Mouse (Mus musculus): Measurements from ENCODE around the gene Adcyap1r1. TPM values are rescaled to one million over a fixed set of nuclear protein-coding genes. Genes with fewer than 3 reads are reported as not detected.

The Adcyap1r1 gene
- total and polyA plus RNA-seq, 3 experiments, result not detected

DNA sequence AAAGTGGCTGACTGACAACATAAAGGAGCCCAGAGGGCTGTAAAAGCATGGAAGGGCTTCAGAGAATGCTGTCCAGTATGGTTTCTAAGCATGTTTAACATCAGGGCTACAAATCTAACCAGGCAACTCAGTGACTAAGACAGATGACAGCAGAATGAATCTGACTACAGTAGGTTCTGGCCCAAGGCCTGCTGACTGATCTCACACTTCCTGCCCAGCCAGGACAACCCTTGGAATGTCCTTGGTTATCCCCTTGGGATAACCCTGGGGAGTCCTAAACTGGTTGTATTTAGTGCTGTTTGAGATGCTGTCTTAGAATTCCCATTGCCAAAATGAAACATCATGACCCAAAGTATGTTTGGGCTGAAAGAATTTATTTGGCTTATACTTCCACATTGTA is 19.7 kb upstream of the Adcyap1r1 start:
- Histone ChIP-seq H3K4me3 (ENCODE audit: control insufficient read depth in 1 of 2, insufficient read depth in 1 of 2, low read depth in 2 of 2, low read length in 2 of 2) (no peak overlapping the region), H3K36me3 (ENCODE audit: control insufficient read depth in 1 of 2, insufficient read depth in 2 of 2, low read length in 2 of 2) (no peaks in the 10 kb centered on the region), H3K9ac (ENCODE audit: control insufficient read depth, low read depth, low read length, poor library complexity, severe bottlenecking) (no peak overlapping the region), H3K27ac (ENCODE audit: control insufficient read depth, low read depth, low read length) (no peak overlapping the region), H3K27me3 (ENCODE audit: control insufficient read depth in 1 of 2, insufficient read depth in 2 of 2, low read length in 2 of 2) (no peaks in the 10 kb centered on the region), H3K79me2 (ENCODE audit: control insufficient read depth, insufficient read depth, low read length, poor library complexity) (no peaks in the 10 kb centered on the region), H3K9me3 (replicated peaks; ENCODE audit: insufficient read depth, low read length) (no peaks in the 10 kb centered on the region), H3K4me1 (ENCODE audit: control insufficient read depth in 1 of 2, insufficient read depth in 2 of 2, low read length in 2 of 2) (no peaks in the 10 kb centered on the region)
- DNase-seq (ENCODE audit: low read depth, low spot score), result no peak
- TF ChIP-seq POLR2AphosphoS2 (IDR thresholded peaks at IDR 0.05; ENCODE audit: low read length) (no peak), ZC3H11A (IDR thresholded peaks at IDR 0.05; ENCODE audit: low read depth, low read length) (no peak), BHLHE40 (IDR thresholded peaks at IDR 0.05; ENCODE audit: borderline replicate concordance, low read depth, low read length) (no peak), SIN3A (IDR thresholded peaks at IDR 0.05; ENCODE audit: low read length) (no peak), ZMIZ1 (IDR thresholded peaks at IDR 0.05; ENCODE audit: low read depth, low read length) (no peak), NELFE (IDR thresholded peaks at IDR 0.05; ENCODE audit: low read depth, low read length) (no peak), GABPA (IDR thresholded peaks at IDR 0.05; ENCODE audit: low read depth, low read length) (no peak), ETS1 (IDR thresholded peaks at IDR 0.05; ENCODE audit: low read depth, low read length) (no peak), ZKSCAN1 (IDR thresholded peaks at IDR 0.05; ENCODE audit: low read depth, low read length) (no peak), USF1 (IDR thresholded peaks at IDR 0.05; ENCODE audit: low read depth, low read length) (no peak)

GRCm38 (mm10) chr6:55434360-55434759 is 17.4 kb upstream of the Adcyap1r1 start:
- Histone ChIP-seq H3K9ac (ENCODE audit: control insufficient read depth, low read depth, low read length, poor library complexity, severe bottlenecking) (no peak overlapping the region), H3K36me3 (ENCODE audit: control insufficient read depth in 1 of 2, insufficient read depth in 2 of 2, low read length in 2 of 2) (no peaks in the 10 kb centered on the region), H3K9me3 (replicated peaks; ENCODE audit: insufficient read depth, low read length) (no peaks in the 10 kb centered on the region), H3K79me2 (ENCODE audit: control insufficient read depth, insufficient read depth, low read length, poor library complexity) (no peaks in the 10 kb centered on the region), H3K27me3 (ENCODE audit: control insufficient read depth in 1 of 2, insufficient read depth in 2 of 2, low read length in 2 of 2) (no peaks in the 10 kb centered on the region), H3K4me1 (ENCODE audit: control insufficient read depth in 1 of 2, insufficient read depth in 2 of 2, low read length in 2 of 2) (no peaks in the 10 kb centered on the region), H3K27ac (ENCODE audit: control insufficient read depth, low read depth, low read length) (no peak overlapping the region), H3K4me3 (ENCODE audit: control insufficient read depth in 1 of 2, insufficient read depth in 1 of 2, low read depth in 2 of 2, low read length in 2 of 2) (no peak overlapping the region)
- TF ChIP-seq ZNF384 (IDR thresholded peaks at IDR 0.05; ENCODE audit: low read depth, low read length) (no peak), E2F4 (IDR thresholded peaks at IDR 0.05; ENCODE audit: borderline replicate concordance, low read depth, low read length) (no peak), USF1 (IDR thresholded peaks at IDR 0.05; ENCODE audit: low read depth, low read length) (no peak), TCF12 (IDR thresholded peaks at IDR 0.05; ENCODE audit: low read depth, low read length) (no peak)
- no peak for DNase-seq (ENCODE audit: low read depth, low spot score)

DNA sequence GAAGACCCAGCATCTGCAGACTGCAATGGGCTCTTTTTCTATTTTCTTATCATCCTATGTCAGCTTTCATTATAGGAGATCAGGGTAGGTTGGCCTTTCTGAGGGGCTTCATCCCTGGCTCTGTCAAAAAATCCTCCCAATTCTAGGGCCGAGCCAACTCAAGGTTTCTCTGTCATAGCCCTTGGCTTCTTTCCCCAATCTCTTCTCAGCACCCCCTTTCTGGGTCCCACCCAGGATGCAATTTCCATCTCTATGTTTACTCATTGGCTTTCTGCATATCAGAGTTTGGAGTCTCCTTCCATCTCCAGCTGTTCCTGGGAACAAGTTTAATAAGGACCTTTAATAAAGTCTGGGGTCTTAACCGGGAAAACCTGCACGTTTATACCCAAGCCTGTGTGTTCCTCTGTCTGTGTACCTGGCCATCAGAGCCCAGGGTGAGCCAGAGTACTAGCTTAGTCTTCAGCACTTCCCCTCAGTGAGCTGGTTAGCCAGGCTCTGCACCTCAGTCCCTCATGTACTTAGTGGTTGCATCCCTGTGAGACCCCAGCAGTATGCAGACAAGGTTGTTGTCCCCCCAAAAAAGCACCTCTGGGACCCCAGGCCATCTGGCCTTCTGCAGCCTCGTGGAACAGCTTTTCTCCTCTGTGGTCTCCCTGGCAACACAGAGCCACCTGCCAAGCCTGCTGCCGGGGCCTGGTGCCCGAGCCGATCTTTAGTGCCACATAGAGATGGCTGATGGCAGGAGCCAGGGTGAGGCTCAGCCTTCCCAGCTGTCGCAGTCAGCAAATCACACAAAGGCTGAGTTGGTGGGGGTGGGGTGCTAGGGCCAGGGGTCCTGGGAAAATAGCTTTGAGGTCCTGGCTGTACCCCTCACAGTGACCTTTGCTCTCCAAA is 16.3 kb upstream of the Adcyap1r1 start:
- no peak for DNase-seq (ENCODE audit: low read depth, low spot score)
- no peak for TF ChIP-seq POLR2AphosphoS2 (IDR thresholded peaks at IDR 0.05; ENCODE audit: low read length)
- TF ChIP-seq NRF1 (IDR thresholded peaks at IDR 0.05; ENCODE audit: insufficient read depth, low read depth, low read length, poor library complexity, severe bottlenecking), result no peak
- TF ChIP-seq ZC3H11A (IDR thresholded peaks at IDR 0.05; ENCODE audit: low read depth, low read length), result no peak
- no peak for TF ChIP-seq MAFK (IDR thresholded peaks at IDR 0.05; ENCODE audit: borderline replicate concordance, low read depth, low read length)
- TF ChIP-seq POLR2A (IDR thresholded peaks at IDR 0.05; ENCODE audit: control insufficient read depth in 1 of 2, insufficient read depth in 1 of 2, low read depth in 1 of 2, low read length in 2 of 2, poor library complexity in 1 of 2), result no peak
- TF ChIP-seq SMC3 (IDR thresholded peaks at IDR 0.05; ENCODE audit: low read depth, low read length), result no peak
- TF ChIP-seq KAT2A (conservative IDR thresholded peaks at IDR 0.05; ENCODE audit: low read depth, low read length), result no peak
- no peak for TF ChIP-seq HCFC1 (IDR thresholded peaks at IDR 0.05; ENCODE audit: low read depth, low read length)
- TF ChIP-seq SIN3A (IDR thresholded peaks at IDR 0.05; ENCODE audit: low read length), result no peak
- no peak for TF ChIP-seq ETS1 (IDR thresholded peaks at IDR 0.05; ENCODE audit: low read depth, low read length)
- no peak for TF ChIP-seq CHD1 (IDR thresholded peaks at IDR 0.05; ENCODE audit: low read depth, low read length)
- TF ChIP-seq RAD21 (IDR thresholded peaks at IDR 0.05; ENCODE audit: low read depth, low read length), result no peak
- TF ChIP-seq TBP (IDR thresholded peaks at IDR 0.05; ENCODE audit: low read depth, low read length), result no peak
- no peak for TF ChIP-seq USF1 (IDR thresholded peaks at IDR 0.05; ENCODE audit: low read depth, low read length)
- no peak for TF ChIP-seq TAL1 (IDR thresholded peaks at IDR 0.05; ENCODE audit: low read length)
- Histone ChIP-seq H3K27ac (ENCODE audit: control insufficient read depth, low read depth, low read length) (no peak overlapping the region), H3K4me1 (ENCODE audit: control insufficient read depth in 1 of 2, insufficient read depth in 2 of 2, low read length in 2 of 2) (no peaks in the 10 kb centered on the region), H3K4me3 (ENCODE audit: control insufficient read depth in 1 of 2, insufficient read depth in 1 of 2, low read depth in 2 of 2, low read length in 2 of 2) (no peak overlapping the region), H3K9me3 (replicated peaks; ENCODE audit: insufficient read depth, low read length) (no peaks in the 10 kb centered on the region), H3K79me2 (ENCODE audit: control insufficient read depth, insufficient read depth, low read length, poor library complexity) (no peaks in the 10 kb centered on the region), H3K27me3 (ENCODE audit: control insufficient read depth in 1 of 2, insufficient read depth in 2 of 2, low read length in 2 of 2) (no peaks in the 10 kb centered on the region), H3K36me3 (ENCODE audit: control insufficient read depth in 1 of 2, insufficient read depth in 2 of 2, low read length in 2 of 2) (no peaks in the 10 kb centered on the region), H3K9ac (ENCODE audit: control insufficient read depth, low read depth, low read length, poor library complexity, severe bottlenecking) (no peak overlapping the region)
